Mouse (Mus musculus) MEL (cell line): ENCODE measurements at regions not wholly inside any gene's neighbourhood (a gene's known extent, or its start where the extent isn't known, plus 50 kb on each side); places are given as distances from the start of the nearest gene placed in this dataset.

Experiments
- DNase-seq: peaks from one replicate; pipeline ENCODE4 v3.0.0; 2011; ENCODE audit warnings: low read depth, low spot score
- H3K27ac ChIP-seq: 2 replicates; pipeline ENCODE4 v1.5.1; 2012; ENCODE audit warnings: low read depth, mild to moderate bottlenecking, control low read depth, low read length, moderate library complexity; ENCODE audit not compliant: control insufficient read depth
- H3K27me3 ChIP-seq, 2 experiments: fragments of 150-350 bp in 1 of 2; sonication (generic) in 1 of 2; 2 replicates each; pipeline ENCODE4 v1.6.1; 2012; ENCODE audit warnings: low read length in 2 of 2, mild to moderate bottlenecking in 2 of 2, improper control_type of control experiment in 1 of 2, moderate library complexity in 1 of 2; ENCODE audit not compliant: insufficient read depth in 2 of 2, control insufficient read depth in 1 of 2
- H3K36me3 ChIP-seq, 2 experiments: 2 replicates each; pipeline ENCODE4 v1.6.1; 2012 to 2014; ENCODE audit warnings: low read length in 2 of 2, improper control_type of control experiment in 1 of 2, inconsistent platforms in 1 of 2, mild to moderate bottlenecking in 1 of 2; ENCODE audit not compliant: insufficient read depth in 2 of 2, control insufficient read depth in 1 of 2
- H3K4me1 ChIP-seq, 2 experiments: fragments of 150-350 bp in 1 of 2; sonication (generic) in 1 of 2; 2 replicates each; pipeline ENCODE4 v1.6.1; 2012; ENCODE audit warnings: low read length in 2 of 2, improper control_type of control experiment in 1 of 2, mild to moderate bottlenecking in 1 of 2; ENCODE audit not compliant: insufficient read depth in 2 of 2, control insufficient read depth in 1 of 2
- H3K4me3 ChIP-seq, 2 experiments: fragments of 150-350 bp in 1 of 2; sonication (generic) in 1 of 2; 2 replicates each; pipeline ENCODE4 v1.5.1; 2012; ENCODE audit warnings: low read depth in 2 of 2, low read length in 2 of 2, mild to moderate bottlenecking in 2 of 2, moderate library complexity in 2 of 2, control low read depth in 1 of 2, improper control_type of control experiment in 1 of 2; ENCODE audit not compliant: control insufficient read depth in 1 of 2, insufficient read depth in 1 of 2
- H3K79me2 ChIP-seq: 2 replicates; pipeline ENCODE4 v1.6.1; 2012; ENCODE audit warnings: mild to moderate bottlenecking, low read length, moderate library complexity; ENCODE audit not compliant: control insufficient read depth, poor library complexity, insufficient read depth
- H3K9ac ChIP-seq: 2 replicates; pipeline ENCODE4 v1.6.1; 2012; ENCODE audit warnings: low read depth, mild to moderate bottlenecking, control low read depth, low read length, moderate library complexity; ENCODE audit not compliant: control insufficient read depth, poor library complexity, severe bottlenecking
- H3K9me3 ChIP-seq: fragments of 150-350 bp; sonication (generic); replicated peaks from 2 replicates; pipeline ENCODE4 v1.6.1; 2012; ENCODE audit warnings: mild to moderate bottlenecking, low read length, improper control_type of control experiment, moderate library complexity; ENCODE audit not compliant: insufficient read depth
- CHD1 ChIP-seq: IDR thresholded peaks from 2 replicates; pipeline ENCODE4 v1.6.1; 2012; ENCODE audit warnings: low read depth, mild to moderate bottlenecking, inconsistent platforms, low read length, improper control_type of control experiment
- CHD2 ChIP-seq: IDR thresholded peaks from 2 replicates; pipeline ENCODE4 v1.6.1; 2011; ENCODE audit warnings: low read length, improper control_type of control experiment
- CTCF ChIP-seq, 3 experiments: IDR thresholded peaks in 2 of 3; conservative IDR thresholded peaks in 1 of 3; 2 replicates each; pipeline ENCODE4 v1.5.1; 2011 to 2012; ENCODE audit warnings: low read length in 3 of 3, low read depth in 2 of 3, mild to moderate bottlenecking in 2 of 3, improper control_type of control experiment in 1 of 3, inconsistent platforms in 1 of 3, mixed read lengths in 1 of 3, moderate library complexity in 1 of 3; ENCODE audit not compliant: control insufficient read depth in 1 of 3, insufficient read depth in 1 of 3, poor library complexity in 1 of 3, severe bottlenecking in 1 of 3
- E2F4 ChIP-seq: IDR thresholded peaks from 2 replicates; pipeline ENCODE4 v1.6.1; 2011; ENCODE audit warnings: low read depth, low read length, improper control_type of control experiment, borderline replicate concordance
- ELF1 ChIP-seq: IDR thresholded peaks from 2 replicates; pipeline ENCODE4 v1.6.1; 2014; ENCODE audit warnings: low read depth, mild to moderate bottlenecking, inconsistent platforms, low read length, improper control_type of control experiment, moderate library complexity
- ETS1 ChIP-seq: IDR thresholded peaks from 2 replicates; pipeline ENCODE4 v1.6.1; 2012; ENCODE audit warnings: low read depth, mild to moderate bottlenecking, inconsistent platforms, low read length, improper control_type of control experiment, moderate library complexity
- GABPA ChIP-seq: IDR thresholded peaks from 2 replicates; pipeline ENCODE4 v1.6.1; 2012; ENCODE audit warnings: low read depth, mild to moderate bottlenecking, inconsistent platforms, low read length, improper control_type of control experiment, moderate library complexity
- GATA1 ChIP-seq: IDR thresholded peaks from 2 replicates; pipeline ENCODE4 v1.6.1; 2011; ENCODE audit warnings: low read depth, low read length, improper control_type of control experiment
- JUND ChIP-seq: IDR thresholded peaks from 2 replicates; pipeline ENCODE4 v1.6.1; 2011; ENCODE audit warnings: low read depth, mild to moderate bottlenecking, improper control_type of control experiment, low read length
- MAFK ChIP-seq: IDR thresholded peaks from 2 replicates; pipeline ENCODE4 v1.6.1; 2011; ENCODE audit warnings: low read depth, mild to moderate bottlenecking, low read length, improper control_type of control experiment, borderline replicate concordance
- MAX ChIP-seq: IDR thresholded peaks from 2 replicates; pipeline ENCODE4 v1.6.1; 2011; ENCODE audit warnings: low read length, improper control_type of control experiment
- MXI1 ChIP-seq: IDR thresholded peaks from 2 replicates; pipeline ENCODE4 v1.6.1; 2011; ENCODE audit warnings: mild to moderate bottlenecking, low read depth, low read length, improper control_type of control experiment
- NELFE ChIP-seq: IDR thresholded peaks from 2 replicates; pipeline ENCODE4 v1.6.1; 2011; ENCODE audit warnings: low read depth, low read length, improper control_type of control experiment
- POLR2AphosphoS2 ChIP-seq: IDR thresholded peaks from 2 replicates; pipeline ENCODE4 v1.6.1; 2011; ENCODE audit warnings: low read length, improper control_type of control experiment
- POLR2AphosphoS5 ChIP-seq: IDR thresholded peaks from 2 replicates; pipeline ENCODE4 v1.6.1; 2012; ENCODE audit warnings: low read depth, borderline replicate concordance, mild to moderate bottlenecking, inconsistent platforms, low read length, moderate library complexity, mixed read lengths
- RAD21 ChIP-seq: IDR thresholded peaks from 2 replicates; pipeline ENCODE4 v1.6.1; 2011; ENCODE audit warnings: mild to moderate bottlenecking, low read depth, low read length, improper control_type of control experiment
- SIN3A ChIP-seq: IDR thresholded peaks from 2 replicates; pipeline ENCODE4 v1.6.1; 2012; ENCODE audit warnings: low read length, improper control_type of control experiment, inconsistent platforms
- TAL1 ChIP-seq: IDR thresholded peaks from 2 replicates; pipeline ENCODE4 v1.6.1; 2012; ENCODE audit warnings: mild to moderate bottlenecking, inconsistent platforms, low read length, moderate library complexity, mixed read lengths
- TBP ChIP-seq: IDR thresholded peaks from 2 replicates; pipeline ENCODE4 v1.8.0; 2011; ENCODE audit warnings: low read depth, low read length, improper control_type of control experiment
- TCF12 ChIP-seq: IDR thresholded peaks from 2 replicates; pipeline ENCODE4 v1.6.1; 2014; ENCODE audit warnings: low read depth, mild to moderate bottlenecking, inconsistent platforms, low read length, improper control_type of control experiment, moderate library complexity
- UBTF ChIP-seq: IDR thresholded peaks from 2 replicates; pipeline ENCODE4 v1.6.1; 2012; ENCODE audit warnings: low read depth, mild to moderate bottlenecking, inconsistent platforms, low read length, improper control_type of control experiment, moderate library complexity, borderline replicate concordance; ENCODE audit not compliant: insufficient read depth
- USF2 ChIP-seq, 2 experiments: IDR thresholded peaks; 2 replicates each; pipeline ENCODE4 v1.6.1; 2011 to 2012; ENCODE audit warnings: improper control_type of control experiment in 2 of 2, low read length in 2 of 2, borderline replicate concordance in 1 of 2, inconsistent platforms in 1 of 2, low read depth in 1 of 2, mild to moderate bottlenecking in 1 of 2; ENCODE audit not compliant: insufficient read depth in 1 of 2
- ZKSCAN1 ChIP-seq: IDR thresholded peaks from 2 replicates; pipeline ENCODE4 v1.6.1; 2012; ENCODE audit warnings: low read depth, mild to moderate bottlenecking, inconsistent platforms, low read length, improper control_type of control experiment, moderate library complexity

GRCm38 (mm10) chr9:31978071-31978470 is 64.8 kb upstream of the Barx2 start:
- H3K9me3 ChIP-seq, result no peaks in the 10 kb centered on the region
- H3K79me2 ChIP-seq, result no peaks in the 10 kb centered on the region
- TF ChIP-seq POLR2AphosphoS2 (no peak), NELFE (no peak), GATA1 (no peak), SIN3A (no peak), CHD1 (no peak), TBP (no peak), USF2 (IDR thresholded peaks at IDR 0.05; ENCODE audit: borderline replicate concordance in 1 of 2, insufficient read depth in 1 of 2, low read depth in 1 of 2, low read length in 2 of 2) (no peak), POLR2AphosphoS5 (no peak)

GRCm38 (mm10) chr9:31979211-31979610 is 65.9 kb upstream of the Barx2 start:
- H3K36me3 ChIP-seq, result no peaks in the 10 kb centered on the region
- no peaks in the 10 kb centered on the region for H3K9me3 ChIP-seq
- H3K9ac ChIP-seq, result no peak overlapping the region
- no peak overlapping the region for H3K27ac ChIP-seq
- no peaks in the 10 kb centered on the region for H3K27me3 ChIP-seq
- TF ChIP-seq MAX, result no peak
- no peak for TF ChIP-seq MAFK
- TF ChIP-seq E2F4, result no peak
- no peak for TF ChIP-seq ZKSCAN1
- no peak for TF ChIP-seq GABPA
- no peak for TF ChIP-seq RAD21
- no peak for TF ChIP-seq ETS1
- TF ChIP-seq CHD2, result no peak
- no peak for TF ChIP-seq MXI1
- no peak for TF ChIP-seq CHD1
- no peak for TF ChIP-seq CTCF (IDR thresholded peaks at IDR 0.05 in 2 of 3, conservative IDR thresholded peaks at IDR 0.05 in 1 of 3; ENCODE audit: control insufficient read depth in 1 of 3, insufficient read depth in 1 of 3, low read depth in 2 of 3, low read length in 3 of 3, poor library complexity in 1 of 3, severe bottlenecking in 1 of 3)
- TF ChIP-seq TAL1, result no peak
- TF ChIP-seq JUND, result no peak
- no peak for TF ChIP-seq TCF12
- TF ChIP-seq ELF1, result no peak
- TF ChIP-seq UBTF, result no peak
- no peaks in the 10 kb centered on the region for H3K4me1 ChIP-seq
- no peaks in the 10 kb centered on the region for H3K79me2 ChIP-seq
- no peak for DNase-seq
- H3K4me3 ChIP-seq, result no peak overlapping the region

More at GRCm38 (mm10) chr9:31978071-31978470, 64.8 kb upstream of the Barx2 start:
- Histone ChIP-seq H3K4me3 (no peak overlapping the region), H3K36me3 (no peaks in the 10 kb centered on the region), H3K27me3 (no peaks in the 10 kb centered on the region), H3K4me1 (no peaks in the 10 kb centered on the region), H3K27ac (no peak overlapping the region), H3K9ac (no peak overlapping the region)
- DNase-seq, result no peak
